Mouse (Mus musculus) hindbrain, embryonic 14.5 days (tissue): ENCODE results near the gene BC005624. TPM values are rescaled to one million over a fixed set of nuclear protein-coding genes. Genes with fewer than 3 reads are reported as not detected.
A peak's percentile ranks its signal among the peaks of the same experiment; 100 is the strongest.
"Not testable (repeated sequence)": the region's sequence is repeated elsewhere in the genome, so short reads cannot be mapped to it uniquely, and the experiment has no call there.

ENCODE experiments used
- ATAC-seq: fragments of 200-750 bp; cut with Nextera tagmentation; 2 replicates; pipeline ENCODE4 v1.8.0; 2017; ENCODE audit warnings: moderate number of reproducible peaks, mild to moderate bottlenecking, moderate TSS enrichment, moderate library complexity; ENCODE audit not compliant: low FRiP score
- DNase-seq: peaks from one replicate; pipeline ENCODE4 v3.0.0-alpha.2; 2015; ENCODE audit warnings: low spot score
- H3K27ac ChIP-seq: fragments of 300-500 bp; sonication (generic); 2 replicates; pipeline ENCODE4 v1.5.1; 2014; ENCODE audit warnings: mild to moderate bottlenecking, moderate library complexity
- H3K27me3 ChIP-seq: fragments of 300-500 bp; sonication (generic); 2 replicates; pipeline ENCODE4 v1.6.1; 2014; ENCODE audit warnings: mild to moderate bottlenecking, low read length, mixed read lengths; ENCODE audit not compliant: control insufficient read depth, insufficient read depth
- H3K36me3 ChIP-seq: fragments of 300-500 bp; sonication (generic); replicated peaks from 2 replicates; pipeline ENCODE4 v1.6.1; 2014; ENCODE audit not compliant: control insufficient read depth, insufficient read depth
- H3K4me1 ChIP-seq: fragments of 300-500 bp; sonication (generic); replicated peaks from 2 replicates; pipeline ENCODE4 v1.6.1; 2014; ENCODE audit warnings: antibody characterized with exemption, low read length, mixed read lengths; ENCODE audit not compliant: control insufficient read depth, insufficient read depth
- H3K4me2 ChIP-seq: fragments of 300-500 bp; sonication (generic); replicated peaks from 2 replicates; pipeline ENCODE4 v1.6.1; 2014; ENCODE audit warnings: mild to moderate bottlenecking, moderate library complexity
- H3K4me3 ChIP-seq: fragments of 300-500 bp; sonication (generic); replicated peaks from 2 replicates; pipeline ENCODE4 v1.5.1; 2014; ENCODE audit warnings: mild to moderate bottlenecking, low read length
- H3K9ac ChIP-seq: fragments of 300-500 bp; sonication (generic); 2 replicates; pipeline ENCODE4 v1.6.1; 2014
- H3K9me3 ChIP-seq: fragments of 300-500 bp; sonication (generic); 2 replicates; pipeline ENCODE4 v1.6.1; 2016; ENCODE audit warnings: low read length; ENCODE audit not compliant: control insufficient read depth
- WGBS: fragments of 180-500 bp; shearing (Covaris S2); extraction: QIAGEN DNeasy Blood & Tissue Kit; methylation state at CpG from one replicate; pipeline ENCODE4 v1.1.7; 2014; 5-methylcytosine and 5-hydroxymethylcytosine counted together
- polyA plus RNA-seq: library from polyadenylated mRNA; unstranded; fragments of >200 nt; fragmentation: Nextera tagmentation; extraction: Ambion mirVana; gene quantifications from 2 replicates; pipeline ENCODE4 v1.2.1, GENCODE M21; 2014

BC005624 gene
- polyA plus RNA-seq, 1 experiment from 2014 or later: 72.5 TPM

DNA sequence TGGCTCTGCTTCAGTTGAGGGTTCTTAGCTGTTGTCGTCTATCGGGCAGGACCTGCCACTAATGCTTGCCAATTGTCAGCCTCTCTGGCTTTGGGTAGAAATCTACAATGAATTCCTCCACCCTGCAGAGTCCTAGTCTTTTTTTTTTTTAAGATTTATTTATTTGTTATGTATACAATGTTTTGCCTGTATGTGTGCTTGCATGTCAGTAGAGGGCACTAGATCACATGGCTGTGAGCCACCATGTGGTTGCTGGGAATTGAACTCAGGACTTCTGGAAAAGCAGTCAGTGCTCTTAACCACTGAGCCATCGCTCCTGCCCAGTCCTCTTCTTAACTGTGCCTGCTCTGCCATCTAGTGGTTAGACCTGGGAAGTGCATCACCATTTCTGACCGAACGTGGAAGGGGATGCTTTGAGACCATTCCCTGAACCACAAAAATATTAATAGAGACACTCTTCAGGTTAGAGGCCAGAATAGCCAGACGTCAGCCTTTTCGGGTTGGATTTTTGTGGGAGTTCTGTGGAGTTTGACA is 48.0 kb downstream of the BC005624 start:
- H3K4me2 ChIP-seq: no peak overlapping the region

DNA sequence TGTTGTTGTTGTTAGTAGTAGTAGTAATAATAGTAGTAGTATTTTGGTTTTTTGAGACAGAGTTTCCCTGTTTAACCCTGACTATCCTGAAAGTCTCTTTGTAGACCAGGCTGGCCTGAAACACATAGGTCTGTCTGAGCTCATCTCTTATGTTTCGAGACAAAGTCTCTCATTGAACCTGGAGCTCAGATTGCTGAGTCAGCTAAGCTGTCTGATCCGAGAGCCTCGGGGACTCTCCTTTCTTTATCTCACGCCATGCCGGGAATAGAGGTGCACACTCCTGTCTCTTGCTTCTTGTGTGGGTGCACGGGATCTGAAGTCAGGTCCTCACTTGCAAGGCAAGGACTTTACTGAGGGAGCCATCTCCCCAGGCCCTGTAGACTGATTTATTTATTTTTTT is 49.0 kb downstream of the BC005624 start:
- Histone ChIP-seq H3K4me2 (no peak overlapping the region), H3K27me3 (no peaks in the 10 kb centered on the region), H3K9me3 (no peaks in the 10 kb centered on the region), H3K9ac (no peak overlapping the region), H3K4me3 (no peak overlapping the region), H3K36me3 (no peaks in the 10 kb centered on the region), H3K4me1 (0 out of 2 replicates have a peak, but pooled peaks cover 5% of the 10 kb centered on the region), H3K27ac (no peak overlapping the region)
- WGBS: 57% methylated on average over 6 of the region's 6 CpGs
- DNase-seq: no peak
- no peak for ATAC-seq

More for the DNA sequence above, 48.0 kb downstream of the BC005624 start:
- H3K27ac ChIP-seq: no peak overlapping the region
- H3K27me3 ChIP-seq: no peaks in the 10 kb centered on the region
- no peaks in the 10 kb centered on the region for H3K9me3 ChIP-seq
- ATAC-seq (no peak), DNase-seq (peak; percentile 85)
- WGBS: 25% methylated on average over 7 of the region's 7 CpGs
- no peak overlapping the region for H3K9ac ChIP-seq
- 0 out of 2 replicates have a peak, but pooled peaks cover 3% of the 10 kb centered on the region for H3K4me1 ChIP-seq
- H3K4me3 ChIP-seq: no peak overlapping the region
- no peaks in the 10 kb centered on the region for H3K36me3 ChIP-seq

DNA sequence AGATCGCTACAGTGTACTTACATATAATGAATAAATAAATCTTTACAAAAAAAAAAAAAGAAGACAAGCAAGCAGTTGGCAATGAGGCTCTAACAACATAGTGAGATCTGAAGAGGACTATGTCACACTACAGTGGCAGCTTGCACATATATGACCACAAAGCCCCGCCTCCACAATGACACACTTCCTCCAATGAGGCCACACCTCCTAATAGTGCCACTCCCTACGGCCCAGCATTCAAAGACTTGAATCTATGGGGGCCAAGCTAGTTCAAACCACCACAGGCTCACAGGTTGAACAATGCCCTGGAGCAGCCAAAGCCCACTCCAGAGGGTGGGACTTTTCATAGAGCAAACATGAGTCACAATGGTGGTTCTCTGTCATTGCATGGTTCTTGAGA is 50.1 kb downstream of the BC005624 start:
- no peak overlapping the region for H3K9ac ChIP-seq
- 0 out of 2 replicates have a peak, but pooled peaks cover 5% of the 10 kb centered on the region for H3K4me1 ChIP-seq
- no peaks in the 10 kb centered on the region for H3K36me3 ChIP-seq
- H3K4me2 ChIP-seq: no peak overlapping the region
- ATAC-seq (no peak), DNase-seq (no peak)
- 83% methylated on average over 3 of the region's 3 CpGs for WGBS
- no peaks in the 10 kb centered on the region for H3K9me3 ChIP-seq
- H3K4me3 ChIP-seq: no peak overlapping the region
- H3K27ac ChIP-seq: no peak overlapping the region
- no peaks in the 10 kb centered on the region for H3K27me3 ChIP-seq

DNA sequence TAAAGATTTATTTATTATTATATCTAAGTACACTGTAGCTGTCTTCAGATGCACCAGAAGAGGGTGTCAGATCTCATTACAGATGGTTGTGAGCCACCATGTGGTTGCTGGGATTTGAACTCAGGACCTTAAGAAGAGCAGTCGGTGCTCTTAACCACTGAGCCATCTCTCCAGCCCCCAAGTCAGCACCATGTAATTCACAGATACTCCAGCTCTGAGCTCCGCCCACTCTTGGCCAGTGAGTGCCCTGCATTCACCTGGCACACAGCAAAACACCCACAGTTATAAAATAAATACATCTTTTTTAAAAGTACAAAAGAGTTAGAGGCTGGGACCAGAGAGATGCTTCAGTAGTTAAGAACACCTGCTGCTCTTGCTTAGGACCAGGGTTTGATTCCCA is 51.2 kb downstream of the BC005624 start:
- H3K27ac ChIP-seq: not testable (repeated sequence)

DNA sequence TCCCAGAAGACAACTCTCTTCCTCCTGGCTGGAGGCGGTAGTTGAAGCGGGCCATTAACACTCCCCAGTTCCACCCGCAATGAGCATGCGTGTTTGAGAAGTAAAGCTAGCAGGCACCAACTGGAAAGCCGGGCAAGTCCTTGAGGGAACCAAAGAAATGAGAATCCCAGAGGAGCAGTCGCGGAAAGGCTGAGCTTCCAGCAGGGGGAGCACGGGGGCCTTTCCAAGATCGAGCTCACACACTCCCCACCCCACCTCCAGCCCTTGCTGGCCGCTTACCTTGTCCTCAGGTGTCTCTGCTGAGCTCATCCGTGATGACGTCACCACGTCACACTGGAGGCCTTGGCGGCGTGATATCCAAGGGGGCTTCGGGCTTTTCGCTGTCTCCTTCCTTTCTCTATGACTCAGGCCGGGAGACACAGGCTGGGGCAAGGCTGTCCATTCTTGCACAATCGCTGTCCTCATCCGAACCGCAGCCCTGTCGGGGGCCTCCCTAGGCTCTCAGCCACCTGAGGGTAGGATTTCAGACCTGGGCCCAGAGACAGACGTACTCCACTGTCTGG is 52.4 kb downstream of the BC005624 start, which contains the start of gene Ptges:
Gene Ptges (minus strand): TSS at position 381 of the 563 bp plus-strand sequence.
- no peaks in the 10 kb centered on the region for H3K36me3 ChIP-seq
- peak within 1 kb of the TSS; percentile 60 for H3K27ac ChIP-seq
- peak within 1 kb of the TSS; percentile 26 for H3K4me3 ChIP-seq
- H3K9me3 ChIP-seq: no peaks in the 10 kb centered on the region
- DNase-seq (peak; percentile 79), ATAC-seq (peak; percentile 79)
- H3K4me1 ChIP-seq: 0 out of 2 replicates have a peak, but pooled peaks cover 5% of the 10 kb centered on the region
- no peaks in the 10 kb centered on the region for H3K27me3 ChIP-seq
- peak within 1 kb of the TSS; percentile 66 for H3K9ac ChIP-seq
- 3% methylated on average over 23 of the region's 23 CpGs for WGBS
- peak within 1 kb of the TSS; percentile 59 for H3K4me2 ChIP-seq

More for the DNA sequence above, 51.2 kb downstream of the BC005624 start:
- not testable (repeated sequence) for H3K4me3 ChIP-seq, ATAC-seq, H3K4me2 ChIP-seq, H3K27me3 ChIP-seq, DNase-seq, H3K9ac ChIP-seq, H3K9me3 ChIP-seq, H3K36me3 ChIP-seq, H3K4me1 ChIP-seq
- 94% methylated on average over 2 of the region's 2 CpGs for WGBS

DNA sequence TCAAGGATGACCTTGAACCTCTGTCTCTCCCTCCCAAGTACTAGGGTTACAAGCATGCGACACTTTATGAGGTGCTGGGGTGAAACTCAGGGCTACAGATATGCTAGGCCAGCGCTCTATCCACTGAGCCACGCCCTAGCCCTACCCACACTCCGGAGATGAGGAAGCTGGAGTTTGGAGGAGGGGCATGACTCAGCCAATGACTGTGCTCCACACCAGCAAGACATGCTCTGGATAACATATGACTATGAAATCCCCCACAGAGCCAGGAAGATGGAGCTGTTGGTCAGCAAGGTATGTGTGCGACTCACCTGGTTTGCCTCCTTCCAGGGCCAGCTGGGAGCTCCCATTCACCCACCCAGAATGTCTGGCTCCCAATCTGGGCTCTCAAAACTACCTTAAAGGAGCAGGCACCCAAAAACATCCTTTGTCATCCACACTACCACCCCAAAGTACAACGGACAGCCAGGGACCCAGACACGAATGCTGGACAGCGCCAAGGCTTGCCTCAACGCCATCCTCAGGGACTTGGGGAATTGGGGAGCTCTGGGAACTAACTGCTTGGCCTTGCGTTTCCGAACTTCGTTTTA is 53.0 kb downstream of the BC005624 start:
- no peak for ATAC-seq
- no peak overlapping the region; the same call in 1 of the 2 replicates for H3K9ac ChIP-seq
- no peaks in the 10 kb centered on the region for H3K36me3 ChIP-seq
- 30% methylated on average over 12 of the region's 12 CpGs for WGBS
- peak overlapping the region; percentile 26 for H3K4me3 ChIP-seq
- peak overlapping the region; percentile 59 for H3K4me2 ChIP-seq
- DNase-seq: no peak
- H3K4me1 ChIP-seq: 0 out of 2 replicates have a peak, but pooled peaks cover 5% of the 10 kb centered on the region
- H3K27ac ChIP-seq: no peak overlapping the region
- H3K9me3 ChIP-seq: no peaks in the 10 kb centered on the region
- H3K27me3 ChIP-seq: no peaks in the 10 kb centered on the region

DNA sequence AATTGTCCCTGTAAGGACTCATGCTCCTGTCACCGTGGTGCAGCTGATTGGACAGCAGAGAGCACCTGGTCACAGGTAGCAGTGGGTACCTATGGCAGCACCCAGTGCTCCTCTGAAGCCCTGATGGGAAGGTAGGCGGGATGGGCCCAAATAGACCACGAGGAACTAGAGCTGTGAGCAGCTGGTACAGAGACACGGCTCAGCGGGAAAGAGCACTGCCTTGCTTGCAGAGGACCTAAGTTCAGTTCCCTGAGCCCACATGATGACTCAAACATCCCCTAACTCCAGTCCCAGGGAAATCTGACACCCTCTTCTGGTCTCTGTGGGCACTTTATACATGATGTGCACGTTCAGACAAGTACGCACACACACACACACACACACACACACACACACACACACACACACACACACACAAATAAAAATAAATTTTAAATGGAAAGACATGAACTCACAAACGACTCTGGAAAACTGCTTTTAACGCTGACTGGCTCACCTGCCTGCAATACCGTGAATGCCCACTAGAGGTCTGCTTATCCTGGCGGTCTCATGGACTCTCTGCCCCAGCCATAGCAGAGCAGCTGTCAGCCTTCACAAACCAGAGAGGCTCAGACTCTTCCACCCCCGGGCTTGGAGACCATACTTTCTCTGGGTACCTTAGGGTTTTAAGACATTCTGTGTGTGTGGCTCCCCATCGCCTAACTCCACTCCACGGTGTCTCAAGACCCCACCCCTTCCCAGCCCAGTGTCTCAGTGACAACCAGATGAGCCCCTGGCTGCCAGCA is 54.0 kb downstream of the BC005624 start:
- Histone ChIP-seq H3K9ac (no peak overlapping the region), H3K27me3 (no peaks in the 10 kb centered on the region), H3K9me3 (no peaks in the 10 kb centered on the region), H3K4me3 (no peak overlapping the region), H3K4me1 (0 out of 2 replicates have a peak, but pooled peaks cover 5% of the 10 kb centered on the region), H3K36me3 (no peaks in the 10 kb centered on the region), H3K27ac (no peak overlapping the region), H3K4me2 (no peak overlapping the region)
- peak; percentile 92 for DNase-seq
- ATAC-seq: 0 out of 2 replicates have a peak, but pooled peaks have one; percentile 51
- 27% methylated on average over 14 of the region's 14 CpGs for WGBS

DNA sequence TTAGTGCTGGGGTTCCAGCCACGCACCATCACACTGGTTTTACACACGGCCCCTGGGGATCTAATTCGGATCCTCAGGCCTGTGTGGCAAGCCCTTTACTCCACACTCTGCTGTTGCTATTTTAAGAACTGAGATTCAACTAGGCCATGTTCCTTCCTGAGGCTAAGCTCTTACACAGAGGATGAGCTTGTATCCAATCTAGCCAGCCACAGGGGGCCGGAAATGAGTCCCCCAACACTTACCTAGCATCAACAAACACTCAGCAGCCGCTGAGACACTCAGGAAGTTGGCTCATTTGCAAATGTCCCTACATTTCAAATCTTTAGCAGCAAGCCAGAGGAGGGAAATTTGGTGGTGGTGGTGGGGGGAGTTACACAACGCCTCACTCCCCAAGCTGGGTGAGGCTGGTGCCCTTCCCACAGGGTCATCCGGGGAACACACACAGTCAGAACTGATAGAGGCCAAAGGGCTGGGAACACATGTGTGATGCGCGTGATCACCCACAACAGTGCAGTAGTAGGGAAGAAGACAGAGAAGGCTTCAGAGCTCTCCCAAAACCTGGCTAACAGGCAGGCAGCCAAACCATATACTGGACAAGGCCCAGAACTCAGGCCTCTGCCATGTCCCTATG is 54.7 kb downstream of the BC005624 start:
- ATAC-seq (no peak), DNase-seq (no peak)
- no peaks in the 10 kb centered on the region for H3K36me3 ChIP-seq
- no peaks in the 10 kb centered on the region for H3K27me3 ChIP-seq
- H3K27ac ChIP-seq: peak overlapping the region; percentile 35; the same call in 1 of the 2 replicates
- H3K9me3 ChIP-seq: no peaks in the 10 kb centered on the region
- H3K4me1 ChIP-seq: 0 out of 2 replicates have a peak, but pooled peaks cover 5% of the 10 kb centered on the region
- 73% methylated on average over 9 of the region's 9 CpGs for WGBS
- no peak overlapping the region for H3K9ac ChIP-seq
- H3K4me2 ChIP-seq: no peak overlapping the region
- no peak overlapping the region for H3K4me3 ChIP-seq
